Mouse (Mus musculus) kidney, postnatal 0 days (tissue): ENCODE results near the gene Fkbp10. TPM values are rescaled to one million over a fixed set of nuclear protein-coding genes. Genes with fewer than 3 reads are reported as not detected.

Experiments
- ATAC-seq: fragments of 200-750 bp; cut with Nextera tagmentation; replicated peaks from 2 replicates; pipeline ENCODE4 v1.8.0; 2017; ENCODE audit warnings: low read depth, moderate number of reproducible peaks, moderate TSS enrichment, moderate library complexity; ENCODE audit not compliant: low FRiP score
- DNase-seq: peaks from one replicate; pipeline ENCODE4 v3.0.0-alpha.2; 2016; ENCODE audit warnings: low spot score
- H3K27ac ChIP-seq: fragments of 300-500 bp; sonication (generic); 2 replicates; pipeline ENCODE4 v1.5.1; 2014; ENCODE audit warnings: mild to moderate bottlenecking
- H3K27me3 ChIP-seq: fragments of 300-500 bp; sonication (generic); 2 replicates; pipeline ENCODE4 v1.6.1; 2014; ENCODE audit warnings: low read length, mixed read lengths; ENCODE audit not compliant: insufficient read depth
- H3K36me3 ChIP-seq: fragments of 300-500 bp; sonication (generic); 2 replicates; pipeline ENCODE4 v1.6.1; 2014; ENCODE audit warnings: low read length, mixed read lengths; ENCODE audit not compliant: insufficient read depth
- H3K4me1 ChIP-seq: fragments of 300-500 bp; sonication (generic); replicated peaks from 2 replicates; pipeline ENCODE4 v1.6.1; 2014; ENCODE audit warnings: antibody characterized with exemption, low read length, mixed read lengths; ENCODE audit not compliant: insufficient read depth
- H3K4me2 ChIP-seq: fragments of 300-500 bp; sonication (generic); 2 replicates; pipeline ENCODE4 v1.6.1; 2014; ENCODE audit warnings: mild to moderate bottlenecking, low read length, moderate library complexity, mixed read lengths
- H3K4me3 ChIP-seq: fragments of 300-500 bp; sonication (generic); replicated peaks from 2 replicates; pipeline ENCODE4 v1.5.1; 2014; ENCODE audit warnings: low read depth, low read length
- H3K9ac ChIP-seq: fragments of 300-500 bp; sonication (generic); 2 replicates; pipeline ENCODE4 v1.6.1; 2014; ENCODE audit warnings: low read depth, low read length
- H3K9me3 ChIP-seq: fragments of 300-500 bp; sonication (generic); replicated peaks from 2 replicates; pipeline ENCODE4 v1.6.1; 2016; ENCODE audit warnings: low read length, inconsistent platforms, mixed read lengths
- CTCF ChIP-seq: IDR thresholded peaks from 2 replicates; pipeline ENCODE4 v1.5.1; 2016; ENCODE audit warnings: antibody characterized with exemption, low read depth, mild to moderate bottlenecking, moderate library complexity
- WGBS: fragments of 180-500 bp; shearing (Covaris S2); extraction: QIAGEN DNeasy Blood & Tissue Kit; methylation state at CpG from one replicate; pipeline ENCODE4 v1.1.7; 2014; 5-methylcytosine and 5-hydroxymethylcytosine counted together
- polyA plus RNA-seq: library from polyadenylated mRNA; unstranded; fragments of >200 nt; fragmentation: Nextera tagmentation; extraction: Ambion mirVana; gene quantifications from 2 replicates; pipeline ENCODE4 v1.2.1, GENCODE M21; 2015

The Fkbp10 gene
- polyA plus RNA-seq, 1 experiment from 2014 or later, result 108 TPM

GRCm38 (mm10) chr11:100397600-100398389 is 17.7 kb upstream of the Fkbp10 start, which contains the start of gene Jup:
Gene Jup (minus strand): TSS chr11:100397763.
- DNase-seq (peak; percentile 100), ATAC-seq (peak; percentile 97)
- peak within 1 kb of the TSS; percentile 90 for H3K9ac ChIP-seq
- TF ChIP-seq CTCF, result no peak
- H3K4me3 ChIP-seq, result peak within 1 kb of the TSS; percentile 83
- peak within 1 kb of the TSS; percentile 97 for H3K27ac ChIP-seq
- 1% methylated on average over 37 of the region's 37 CpGs for whole genome bisulfite sequencing
- H3K4me1 ChIP-seq, result peaks cover 32% of the 10 kb centered on the region
- H3K4me2 ChIP-seq, result peak within 1 kb of the TSS; percentile 74
- no peaks in the 10 kb centered on the region for H3K27me3 ChIP-seq
- H3K36me3 ChIP-seq, result no peaks in the 10 kb centered on the region
- H3K9me3 ChIP-seq, result no peaks in the 10 kb centered on the region

GRCm38 (mm10) chr11:100398517-100398916 is 17.0 kb upstream of the Fkbp10 start:
- DNase-seq (no peak), ATAC-seq (no peak)
- Histone ChIP-seq H3K36me3 (no peaks in the 10 kb centered on the region), H3K27ac (no peak overlapping the region), H3K4me1 (peaks cover 28% of the 10 kb centered on the region), H3K9me3 (no peaks in the 10 kb centered on the region), H3K4me2 (no peak overlapping the region), H3K4me3 (no peak overlapping the region), H3K9ac (no peak overlapping the region), H3K27me3 (no peaks in the 10 kb centered on the region)
- WGBS, result 93% methylated on average over 7 of the region's 7 CpGs
- TF ChIP-seq CTCF, result no peak

- no peak overlapping the region for H3K27ac ChIP-seq
- H3K36me3 ChIP-seq, result no peaks in the 10 kb centered on the region
- H3K4me2 ChIP-seq, result no peak overlapping the region
- WGBS, result 62% methylated on average over 9 of the region's 9 CpGs
- H3K9ac ChIP-seq, result no peak overlapping the region
- H3K4me3 ChIP-seq, result no peak overlapping the region
- peaks cover 20% of the 10 kb centered on the region for H3K4me1 ChIP-seq
- DNase-seq (no peak), ATAC-seq (no peak)
- H3K9me3 ChIP-seq, result no peaks in the 10 kb centered on the region
- TF ChIP-seq CTCF, result no peak
- H3K27me3 ChIP-seq, result no peaks in the 10 kb centered on the region
Measured at GRCm38 (mm10) chr11:100399320-100399719, 16.2 kb upstream of the Fkbp10 start.

GRCm38 (mm10) chr11:100399727-100400538 is 15.6 kb upstream of the Fkbp10 start:
- ATAC-seq, result no peak
- no peak for TF ChIP-seq CTCF
- peaks cover 15% of the 10 kb centered on the region for H3K4me1 ChIP-seq
- H3K9me3 ChIP-seq, result no peaks in the 10 kb centered on the region
- no peak overlapping the region for H3K4me2 ChIP-seq
- H3K9ac ChIP-seq, result no peak overlapping the region
- H3K27me3 ChIP-seq, result no peaks in the 10 kb centered on the region
- no peaks in the 10 kb centered on the region for H3K36me3 ChIP-seq
- 74% methylated on average over 12 of the region's 12 CpGs for WGBS
- DNase-seq, result no peak
- no peak overlapping the region for H3K27ac ChIP-seq
- H3K4me3 ChIP-seq, result no peak overlapping the region

- DNase-seq, result no peak
- H3K4me3 ChIP-seq, result no peak overlapping the region
- peaks cover 6% of the 10 kb centered on the region for H3K4me1 ChIP-seq
- no peaks in the 10 kb centered on the region for H3K27me3 ChIP-seq
- TF ChIP-seq CTCF, result no peak
- H3K9ac ChIP-seq, result no peak overlapping the region
- 75% methylated on average over 6 of the region's 6 CpGs for WGBS
- no peaks in the 10 kb centered on the region for H3K36me3 ChIP-seq
- H3K27ac ChIP-seq, result no peak overlapping the region
- H3K4me2 ChIP-seq, result no peak overlapping the region
- no peaks in the 10 kb centered on the region for H3K9me3 ChIP-seq
- no peak for ATAC-seq
Measured at GRCm38 (mm10) chr11:100400842-100401241, 14.7 kb upstream of the Fkbp10 start.

GRCm38 (mm10) chr11:100402240-100402639 is 13.3 kb upstream of the Fkbp10 start:
- no peak overlapping the region for H3K4me2 ChIP-seq
- H3K27ac ChIP-seq, result no peak overlapping the region
- 0 out of 2 replicates have a peak, but pooled peaks cover 3% of the 10 kb centered on the region for H3K36me3 ChIP-seq
- no peak overlapping the region for H3K4me3 ChIP-seq
- no peaks in the 10 kb centered on the region for H3K27me3 ChIP-seq
- DNase-seq (no peak), ATAC-seq (no peak)
- H3K4me1 ChIP-seq, result 0 out of 2 replicates have a peak, but pooled peaks cover 3% of the 10 kb centered on the region
- TF ChIP-seq CTCF, result no peak
- no peaks in the 10 kb centered on the region for H3K9me3 ChIP-seq
- 29% methylated on average over 6 of the region's 6 CpGs for WGBS
- H3K9ac ChIP-seq, result no peak overlapping the region
